Mouse (Mus musculus) myocyte (in vitro differentiated cells): ENCODE data around the gene Ccdc93. TPM values are rescaled to one million over a fixed set of nuclear protein-coding genes. Genes with fewer than 3 reads are reported as not detected.

Experiments
- H3K27me3 ChIP-seq: one replicate; pipeline ENCODE4 v1.6.1; 2011; ENCODE audit not compliant: control insufficient read depth, insufficient read depth, insufficient read length
- H3K36me3 ChIP-seq: one replicate; pipeline ENCODE4 v1.6.1; 2011; ENCODE audit not compliant: control insufficient read depth, insufficient read depth
- H3K4me2 ChIP-seq: one replicate; pipeline ENCODE4 v1.6.1; 2011; ENCODE audit warnings: low read depth, control low read depth
- H3K4me3 ChIP-seq: one replicate; pipeline ENCODE4 v1.5.1; 2011; ENCODE audit warnings: mild to moderate bottlenecking, control low read depth, moderate library complexity
- H3K79me2 ChIP-seq: one replicate; pipeline ENCODE4 v1.6.1; 2011; ENCODE audit not compliant: control insufficient read depth, insufficient read depth
- H3ac ChIP-seq: one replicate; pipeline ENCODE4 v1.6.1; 2011; ENCODE audit not compliant: control insufficient read depth, insufficient read length
- CEBPB ChIP-seq: IDR thresholded peaks from 2 replicates; pipeline ENCODE4 v1.6.1; 2011; ENCODE audit warnings: mild to moderate bottlenecking, moderate library complexity; ENCODE audit not compliant: poor library complexity, insufficient read depth, severe bottlenecking
- E2F4 ChIP-seq: IDR thresholded peaks from one replicate; pipeline ENCODE4 v1.6.1; 2011; ENCODE audit warnings: mild to moderate bottlenecking, control low read depth, moderate library complexity; ENCODE audit not compliant: insufficient read depth
- MAX ChIP-seq: IDR thresholded peaks from one replicate; pipeline ENCODE4 v1.6.1; 2011; ENCODE audit warnings: low read depth, mild to moderate bottlenecking, control low read depth
- MYOD1 ChIP-seq, 3 experiments: IDR thresholded peaks; one replicate each; pipeline ENCODE4 v1.6.1; 2011; ENCODE audit warnings: control low read depth in 2 of 3, low read depth in 2 of 3, mild to moderate bottlenecking in 2 of 3, moderate library complexity in 1 of 3; ENCODE audit not compliant: insufficient read length in 2 of 3, control insufficient read depth in 1 of 3
- MYOG ChIP-seq, 3 experiments: IDR thresholded peaks; one replicate each; pipeline ENCODE4 v1.6.1; 2011; ENCODE audit warnings: control low read depth in 2 of 3, low read depth in 2 of 3, mild to moderate bottlenecking in 2 of 3; ENCODE audit not compliant: insufficient read length in 2 of 3, control insufficient read depth in 1 of 3, insufficient read depth in 1 of 3
- POLR2A ChIP-seq: IDR thresholded peaks from one replicate; pipeline ENCODE4 v1.6.1; 2011; ENCODE audit warnings: low read depth, mild to moderate bottlenecking, control low read depth, moderate library complexity; ENCODE audit not compliant: insufficient read length
- POLR2AphosphoS2 ChIP-seq: IDR thresholded peaks from one replicate; pipeline ENCODE4 v1.6.1; 2011; ENCODE audit warnings: low read depth, control low read depth; ENCODE audit not compliant: insufficient read length
- REST ChIP-seq: IDR thresholded peaks from one replicate; pipeline ENCODE4 v1.6.1; 2011; ENCODE audit warnings: mild to moderate bottlenecking, control low read depth, moderate library complexity; ENCODE audit not compliant: insufficient read depth, insufficient read length
- SRF ChIP-seq: IDR thresholded peaks from one replicate; pipeline ENCODE4 v1.6.1; 2011; ENCODE audit warnings: low read depth; ENCODE audit not compliant: control insufficient read depth, insufficient read length
- TCF12 ChIP-seq: IDR thresholded peaks from one replicate; pipeline ENCODE4 v1.6.1; 2011; ENCODE audit warnings: mild to moderate bottlenecking, control low read depth; ENCODE audit not compliant: poor library complexity, insufficient read depth, severe bottlenecking
- TCF3 ChIP-seq: IDR thresholded peaks from one replicate; pipeline ENCODE4 v1.6.1; 2011; ENCODE audit warnings: low read depth, control low read depth; ENCODE audit not compliant: insufficient read length
- USF1 ChIP-seq: IDR thresholded peaks from one replicate; pipeline ENCODE4 v1.6.1; 2011; ENCODE audit warnings: low read depth, mild to moderate bottlenecking, control low read depth, moderate library complexity
- polyA plus RNA-seq: library from polyadenylated mRNA; unstranded; fragments of >200 nt; fragmentation: generic; extraction: Trizol; gene quantifications from one replicate; pipeline ENCODE4 v1.2.1, GENCODE M21; 2012; ENCODE audit warnings: missing spikeins

Ccdc93 gene
- polyA plus RNA-seq = 5.2 TPM

DNA sequence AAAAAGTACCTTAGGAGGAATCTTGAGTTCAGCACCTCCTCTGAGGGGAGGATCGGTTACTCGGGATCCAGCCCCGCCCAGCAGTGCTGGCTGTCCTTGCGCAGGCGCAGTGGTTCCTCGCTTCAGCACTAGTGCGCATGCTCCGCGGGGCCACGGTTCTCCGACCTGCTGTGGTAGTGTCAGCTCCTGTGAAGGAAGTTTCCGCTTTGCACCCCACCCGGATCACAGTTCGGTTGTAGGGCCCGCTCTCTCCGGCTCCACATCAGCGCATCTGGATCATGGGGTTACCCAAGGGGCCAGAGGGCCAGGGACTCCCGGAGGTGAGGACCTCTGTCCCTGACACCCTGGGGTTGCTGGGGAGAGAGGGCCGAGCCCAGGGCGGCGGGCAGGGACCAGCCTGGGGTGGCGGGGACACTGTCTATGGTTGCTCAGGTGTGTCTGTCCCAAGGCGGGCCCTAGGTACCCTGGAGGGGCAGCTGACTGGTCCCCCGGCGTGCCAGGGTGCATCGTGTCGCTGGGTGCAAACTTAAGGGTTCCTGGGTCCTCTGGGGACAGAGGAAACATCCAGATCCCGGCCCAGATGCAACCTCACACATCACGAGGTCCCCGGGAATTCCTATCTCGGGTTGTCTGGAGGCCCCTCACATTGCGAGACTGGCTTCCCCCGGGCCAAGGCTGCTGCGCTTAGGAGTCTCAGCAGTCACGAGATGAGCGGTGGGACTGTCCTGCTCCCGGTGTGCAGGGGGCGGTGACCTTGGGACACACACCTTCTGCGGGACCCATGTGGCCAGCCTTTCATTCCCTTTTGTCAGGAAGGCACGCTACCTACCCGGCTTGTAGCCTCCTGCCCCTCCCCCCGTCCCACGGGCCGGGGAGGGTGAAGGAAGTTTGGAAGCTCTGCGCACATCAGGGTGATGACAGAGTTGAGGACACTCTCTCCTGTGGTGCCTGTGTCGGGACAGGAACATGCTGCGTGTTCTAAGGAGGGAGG lies at the start of gene Ccdc93:
Gene Ccdc93 (plus strand): TSS at position 112 of the 991 bp plus-strand sequence.
- H3K4me2 ChIP-seq = peak within 1 kb of the TSS; percentile 93
- no peak for TF ChIP-seq E2F4
- no peak for TF ChIP-seq TCF3
- TF ChIP-seq REST = peak; percentile 10
- TF ChIP-seq POLR2A = peak; percentile 94
- TF ChIP-seq MYOD1 (IDR thresholded peaks at IDR 0.05; ENCODE audit: control insufficient read depth in 1 of 3, insufficient read length in 2 of 3, low read depth in 2 of 3) = no peak
- TF ChIP-seq POLR2AphosphoS2 = peak; percentile 94
- H3K27me3 ChIP-seq = no peaks in the 10 kb centered on the region
- H3ac ChIP-seq = peak within 1 kb of the TSS; percentile 7
- H3K36me3 ChIP-seq = no peaks in the 10 kb centered on the region
- H3K4me3 ChIP-seq = peak within 1 kb of the TSS; percentile 88
- H3K79me2 ChIP-seq = peaks cover 12% of the 10 kb centered on the region

DNA sequence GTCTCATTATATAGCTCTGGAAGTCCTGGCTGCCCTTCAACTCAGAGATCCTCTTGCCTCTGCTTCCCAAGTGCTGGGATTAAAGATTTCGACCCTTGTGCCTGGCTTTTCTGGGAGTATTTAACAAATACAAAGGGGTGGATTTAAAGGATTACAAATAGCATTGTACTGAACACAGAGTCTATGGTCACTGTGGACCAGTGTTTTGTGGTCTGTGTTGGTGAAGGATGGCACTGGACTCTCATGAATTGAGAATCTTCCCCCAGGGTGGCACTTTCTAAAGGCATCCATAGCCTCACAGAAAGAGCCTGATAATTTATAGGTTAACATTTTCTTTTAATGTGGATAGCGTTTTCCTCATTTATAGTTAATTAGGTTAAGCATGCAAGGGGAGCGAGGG lies 49.3 kb upstream of the Ccdc93 start:
- H3K4me2 ChIP-seq = no peak overlapping the region
- no peak overlapping the region for H3ac ChIP-seq
- TF ChIP-seq USF1 (no peak), REST (no peak), TCF12 (no peak), CEBPB (no peak), POLR2AphosphoS2 (no peak), MYOD1 (IDR thresholded peaks at IDR 0.05; ENCODE audit: control insufficient read depth in 1 of 3, insufficient read length in 2 of 3, low read depth in 2 of 3) (no peak)
- no peaks in the 10 kb centered on the region for H3K27me3 ChIP-seq
- H3K79me2 ChIP-seq = no peaks in the 10 kb centered on the region
- H3K36me3 ChIP-seq = no peaks in the 10 kb centered on the region
- H3K4me3 ChIP-seq = no peak overlapping the region

DNA sequence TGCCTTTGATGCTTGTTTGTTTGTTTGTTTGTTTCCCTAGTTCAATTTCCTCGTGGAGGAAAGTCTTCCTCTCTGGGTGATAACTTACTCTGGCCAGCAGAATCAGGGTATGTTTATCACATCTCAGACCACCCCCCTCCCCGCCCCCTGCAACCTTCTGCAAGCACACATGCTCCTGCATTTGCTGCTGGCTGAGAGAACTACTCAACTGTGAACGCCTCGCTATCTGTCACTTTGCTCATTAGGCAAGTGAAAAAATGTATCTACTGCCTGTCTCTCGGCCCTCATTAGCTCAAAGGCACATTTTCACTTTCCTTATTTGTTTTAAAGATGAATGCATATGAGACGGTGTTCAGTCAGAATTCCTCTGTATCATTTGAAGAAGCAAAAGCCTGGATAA lies 42.5 kb upstream of the Ccdc93 start:
- TF ChIP-seq MYOG (IDR thresholded peaks at IDR 0.05; ENCODE audit: control insufficient read depth in 1 of 3, insufficient read depth in 1 of 3, insufficient read length in 2 of 3, low read depth in 2 of 3) = no peak
- TF ChIP-seq E2F4 = no peak
- TF ChIP-seq TCF3 = no peak
- TF ChIP-seq SRF = no peak
- TF ChIP-seq MYOD1 (IDR thresholded peaks at IDR 0.05; ENCODE audit: control insufficient read depth in 1 of 3, insufficient read length in 2 of 3, low read depth in 2 of 3) = no peak
- TF ChIP-seq USF1 = no peak
- no peak for TF ChIP-seq MAX
- TF ChIP-seq TCF12 = no peak
- TF ChIP-seq POLR2AphosphoS2 = no peak
- TF ChIP-seq CEBPB = no peak
- TF ChIP-seq REST = no peak
- TF ChIP-seq POLR2A = no peak
- Histone ChIP-seq H3K36me3 (no peaks in the 10 kb centered on the region), H3K27me3 (no peaks in the 10 kb centered on the region), H3ac (no peak overlapping the region), H3K4me3 (no peak overlapping the region), H3K79me2 (no peaks in the 10 kb centered on the region), H3K4me2 (no peak overlapping the region)

DNA sequence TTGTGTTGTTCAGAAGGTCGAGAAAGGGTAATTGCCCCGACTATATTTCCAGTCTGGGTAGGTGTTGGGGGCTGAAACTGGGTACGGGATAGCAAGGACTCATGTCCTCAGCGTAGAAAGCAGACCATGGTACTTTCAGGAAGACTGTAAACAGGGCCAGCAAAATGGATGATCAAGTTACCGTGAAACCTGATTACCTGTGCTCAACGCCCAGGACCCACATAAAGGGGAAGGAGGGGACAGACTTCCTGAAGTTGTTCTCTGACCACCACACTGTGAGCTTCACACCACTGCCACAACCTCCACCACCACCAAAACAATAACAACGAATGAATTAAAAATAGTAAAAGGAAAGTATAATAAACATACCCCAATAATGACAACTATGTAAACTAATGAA lies 42.1 kb upstream of the Ccdc93 start:
- Histone ChIP-seq H3ac (no peak overlapping the region), H3K4me2 (no peak overlapping the region), H3K27me3 (no peaks in the 10 kb centered on the region), H3K4me3 (no peak overlapping the region), H3K79me2 (no peaks in the 10 kb centered on the region), H3K36me3 (no peaks in the 10 kb centered on the region)
- no peak for TF ChIP-seq TCF12
- TF ChIP-seq MAX = no peak
- no peak for TF ChIP-seq CEBPB
- TF ChIP-seq POLR2A = no peak
- TF ChIP-seq TCF3 = no peak
- TF ChIP-seq USF1 = no peak
- TF ChIP-seq SRF = no peak
- TF ChIP-seq E2F4 = no peak
- TF ChIP-seq REST = no peak
- no peak for TF ChIP-seq POLR2AphosphoS2
- no peak for TF ChIP-seq MYOD1 (IDR thresholded peaks at IDR 0.05; ENCODE audit: control insufficient read depth in 1 of 3, insufficient read length in 2 of 3, low read depth in 2 of 3)
- TF ChIP-seq MYOG (IDR thresholded peaks at IDR 0.05; ENCODE audit: control insufficient read depth in 1 of 3, insufficient read depth in 1 of 3, insufficient read length in 2 of 3, low read depth in 2 of 3) = no peak
